Mouse (Mus musculus): Measurements from ENCODE around the gene Slc25a25.

GRCm38 (mm10) chr2:32381141-32381774, 70.0 kb downstream of the Slc25a25 start:
- TF ChIP-seq TCF12 (IDR thresholded peaks at IDR 0.05; ENCODE audit: insufficient read depth, poor library complexity, severe bottlenecking), result no peak
- TF ChIP-seq POLR2A (IDR thresholded peaks at IDR 0.05; ENCODE audit: insufficient read length, low read depth), result no peak
- TF ChIP-seq MYOG (IDR thresholded peaks at IDR 0.05; ENCODE audit: control insufficient read depth in 1 of 3, insufficient read depth in 1 of 3, insufficient read length in 2 of 3, low read depth in 2 of 3), result no peak
- TF ChIP-seq MAX (IDR thresholded peaks at IDR 0.05; ENCODE audit: low read depth), result no peak
- TF ChIP-seq E2F4 (IDR thresholded peaks at IDR 0.05; ENCODE audit: insufficient read depth), result no peak
- TF ChIP-seq POLR2AphosphoS2 (IDR thresholded peaks at IDR 0.05; ENCODE audit: insufficient read length, low read depth), result peak; percentile 12
- TF ChIP-seq SRF (IDR thresholded peaks at IDR 0.05; ENCODE audit: control insufficient read depth, insufficient read length, low read depth), result no peak
- TF ChIP-seq CEBPB (IDR thresholded peaks at IDR 0.05; ENCODE audit: insufficient read depth, poor library complexity, severe bottlenecking), result no peak
- no peak for TF ChIP-seq TCF3 (IDR thresholded peaks at IDR 0.05; ENCODE audit: insufficient read length, low read depth)
- TF ChIP-seq MYOD1 (IDR thresholded peaks at IDR 0.05; ENCODE audit: control insufficient read depth in 1 of 3, insufficient read length in 2 of 3, low read depth in 2 of 3), result no peak

Measured in myocyte (in vitro differentiated cells).